ENCODE assay signal across 8 mouse cellular contexts in the genomic region with DNA sequence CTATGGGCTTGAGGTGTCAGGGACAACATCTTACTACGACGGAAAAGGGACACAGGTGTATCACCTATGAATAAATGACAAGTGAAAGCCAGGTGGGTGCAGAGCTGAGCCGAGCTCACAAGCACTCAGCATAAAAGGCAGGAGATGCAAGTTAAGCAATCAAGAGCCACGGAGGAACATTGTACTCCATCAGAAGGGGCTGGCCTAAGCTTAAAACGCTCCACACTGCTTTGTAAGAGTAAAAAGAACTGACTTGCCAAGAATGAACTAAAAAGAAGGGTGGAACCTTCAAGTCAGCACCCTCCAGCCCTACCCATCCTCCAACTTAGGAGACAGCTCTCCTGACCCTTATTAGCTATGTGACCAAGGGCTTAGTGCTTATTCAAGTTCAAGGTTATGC. TPM values are rescaled to one million over a fixed set of nuclear protein-coding genes. Genes with fewer than 3 reads are reported as not detected.
DNase-seq lines count a peak whose midpoint lies in the region; ATAC-seq and TF ChIP-seq lines count a peak whose summit lies in the region.

No protein-coding gene starts in this region.

- peaks cover 38% of the 10 kb centered on the region for H3K4me1 ChIP-seq in kidney, embryonic 14.5 days (ENCODE audit: control insufficient read depth, insufficient read depth, low read length)
- H3K4me1 ChIP-seq in embryonic facial prominence, embryonic 13.5 days = peaks cover 84% of the 10 kb centered on the region
- H3K4me1 ChIP-seq in intestine, embryonic 14.5 days (replicated peaks; ENCODE audit: control insufficient read depth, insufficient read depth, low read length) = peaks cover 78% of the 10 kb centered on the region
- H3K4me1 ChIP-seq in midbrain, postnatal 0 days (ENCODE audit: insufficient read depth, low read length) = peaks cover 17% of the 10 kb centered on the region

- peaks cover 24% of the 10 kb centered on the region; the same call in 1 of the 2 replicates for H3K36me3 ChIP-seq in kidney, embryonic 14.5 days (ENCODE audit: control insufficient read depth, insufficient read depth, low read length)
- H3K36me3 ChIP-seq in embryonic facial prominence, embryonic 13.5 days = peaks cover 58% of the 10 kb centered on the region
- peaks cover 50% of the 10 kb centered on the region for H3K36me3 ChIP-seq in intestine, embryonic 14.5 days (ENCODE audit: control insufficient read depth, insufficient read depth, low read length)
- no peaks in the 10 kb centered on the region for H3K36me3 ChIP-seq in midbrain, postnatal 0 days (ENCODE audit: insufficient read depth, low read length)

- no peaks in the 10 kb centered on the region for H3K27me3 ChIP-seq in kidney, embryonic 14.5 days (ENCODE audit: control insufficient read depth, insufficient read depth, low read length)
- H3K27me3 ChIP-seq in embryonic facial prominence, embryonic 13.5 days = no peaks in the 10 kb centered on the region
- H3K27me3 ChIP-seq in intestine, embryonic 14.5 days (replicated peaks; ENCODE audit: control insufficient read depth, insufficient read depth, low read length) = no peaks in the 10 kb centered on the region
- no peaks in the 10 kb centered on the region for H3K27me3 ChIP-seq in midbrain, postnatal 0 days (ENCODE audit: insufficient read depth, low read length)

- H3K9ac ChIP-seq in kidney, embryonic 14.5 days (ENCODE audit: low read depth, low read length) = 0 out of 2 replicates have a peak overlapping the region, but pooled peaks have one; percentile 12
- peak overlapping the region; percentile 51; the same call in 1 of the 2 replicates for H3K9ac ChIP-seq in embryonic facial prominence, embryonic 13.5 days
- peak overlapping the region; percentile 31 for H3K9ac ChIP-seq in intestine, embryonic 14.5 days (ENCODE audit: low read length)
- H3K9ac ChIP-seq in midbrain, postnatal 0 days (replicated peaks; ENCODE audit: low read length, poor library complexity, severe bottlenecking) = no peak overlapping the region

- H3K4me3 ChIP-seq in kidney, embryonic 14.5 days (ENCODE audit: low read length) = peak overlapping the region; percentile 13; the same call in 1 of the 2 replicates
- H3K4me3 ChIP-seq in embryonic facial prominence, embryonic 13.5 days = peak overlapping the region; percentile 12; the same call in 1 of the 2 replicates
- no peak overlapping the region; the same call in 1 of the 2 replicates for H3K4me3 ChIP-seq in intestine, embryonic 14.5 days (ENCODE audit: low read depth, low read length)
- no peak overlapping the region for H3K4me3 ChIP-seq in midbrain, postnatal 0 days (ENCODE audit: low read depth, low read length)

- H3K4me2 ChIP-seq in kidney, embryonic 14.5 days (replicated peaks; ENCODE audit: low read depth, low read length) = peak overlapping the region; percentile 31; the same call in 1 of the 2 replicates
- peak overlapping the region; percentile 53 for H3K4me2 ChIP-seq in embryonic facial prominence, embryonic 13.5 days
- H3K4me2 ChIP-seq in intestine, embryonic 14.5 days (ENCODE audit: low read length) = peak overlapping the region; percentile 45
- H3K4me2 ChIP-seq in midbrain, postnatal 0 days (ENCODE audit: low read depth, low read length, poor library complexity, severe bottlenecking) = peak overlapping the region; percentile 1; the same call in 1 of the 2 replicates

- peak overlapping the region; percentile 91 for H3K27ac ChIP-seq in kidney, embryonic 14.5 days (ENCODE audit: low read depth, low read length)
- H3K27ac ChIP-seq in embryonic facial prominence, embryonic 13.5 days = peak overlapping the region; percentile 97
- H3K27ac ChIP-seq in intestine, embryonic 14.5 days (ENCODE audit: low read depth) = peak overlapping the region; percentile 99
- peak overlapping the region; percentile 81 for H3K27ac ChIP-seq in midbrain, postnatal 0 days (ENCODE audit: low read depth, low read length)

- 56% methylated on average over 5 of the region's 5 CpGs for WGBS in kidney, embryonic 14.5 days
- 64% methylated on average over 5 of the region's 5 CpGs for whole genome bisulfite sequencing in embryonic facial prominence, embryonic 13.5 days
- WGBS in intestine, embryonic 14.5 days = 47% methylated on average over 5 of the region's 5 CpGs
- WGBS in midbrain, postnatal 0 days = 53% methylated on average over 5 of the region's 5 CpGs

- H3K9me3 ChIP-seq in kidney, embryonic 14.5 days (ENCODE audit: control insufficient read depth, low read length) = no peaks in the 10 kb centered on the region
- no peaks in the 10 kb centered on the region for H3K9me3 ChIP-seq in embryonic facial prominence, embryonic 13.5 days
- no peaks in the 10 kb centered on the region for H3K9me3 ChIP-seq in intestine, embryonic 14.5 days (ENCODE audit: control insufficient read depth, low read length)
- no peaks in the 10 kb centered on the region for H3K9me3 ChIP-seq in midbrain, postnatal 0 days (ENCODE audit: low read length)

- no peak; the same call in 1 of the 2 replicates for ATAC-seq in kidney, embryonic 14.5 days (ENCODE audit: low FRiP score, low TSS enrichment)
- ATAC-seq in embryonic facial prominence, embryonic 13.5 days (ENCODE audit: insufficient number of reproducible peaks, insufficient read depth, low FRiP score, low TSS enrichment, low read depth) = no peak
- ATAC-seq in intestine, embryonic 14.5 days (replicated peaks; ENCODE audit: low FRiP score, low TSS enrichment, low read depth) = no peak
- ATAC-seq in midbrain, postnatal 0 days (ENCODE audit: low FRiP score) = no peak

- DNase-seq in kidney, postnatal 10 days = no peak
- DNase-seq in intestine, embryonic 14.5 days (ENCODE audit: low spot score) = no peak
- DNase-seq in midbrain, postnatal 0 days (ENCODE audit: low spot score) = no peak
- no peak for DNase-seq in gastrocnemius, postnatal 4 days (ENCODE audit: low spot score in 2 of 2)
- DNase-seq in urinary bladder, postnatal 10 days (ENCODE audit: low spot score) = no peak
- DNase-seq in adrenal gland, adult (ENCODE audit: inconsistent age in 2 of 2, low spot score in 1 of 2) = no peak

- TF ChIP-seq CTCF in midbrain, postnatal 0 days (IDR thresholded peaks at IDR 0.05) = no peak

RNA-seq across cellular contexts. Expression of a gene that starts 10.7 kb away (rescaled TPM):
- 125 and 174 TPM in 2 replicates for polyA plus RNA-seq in kidney, embryonic 14.5 days (2014; fragmentation: Nextera tagmentation; extraction: Ambion mirVana)
- polyA plus RNA-seq in embryonic facial prominence, embryonic 13.5 days (2015; fragmentation: Nextera tagmentation; extraction: Ambion mirVana) = 246 and 262 TPM in 2 replicates
- polyA plus RNA-seq in intestine, embryonic 14.5 days (2014; fragmentation: Nextera tagmentation; extraction: Ambion mirVana) = 327 and 365 TPM in 2 replicates
- total RNA-seq in midbrain, postnatal 0 days (2014; rRNA removed) = 48.2 and 51.5 TPM in 2 replicates
- 37.6 and 39.3 TPM in 2 replicates for polyA plus RNA-seq in midbrain, postnatal 0 days (2015; fragmentation: Nextera tagmentation; extraction: Ambion mirVana)
- total RNA-seq in gastrocnemius, postnatal 4 days (2021) = 100 to 1,000 TPM; 466 to 474 TPM

RNA-seq across cellular contexts. Expression of a gene that starts 55.4 kb away (rescaled TPM):
- polyA plus RNA-seq in kidney, embryonic 14.5 days (2014; fragmentation: Nextera tagmentation; extraction: Ambion mirVana) = 3.5 and 3.6 TPM in 2 replicates
- polyA plus RNA-seq in embryonic facial prominence, embryonic 13.5 days (2015; fragmentation: Nextera tagmentation; extraction: Ambion mirVana) = 0.27 and 0.41 TPM in 2 replicates
- polyA plus RNA-seq in intestine, embryonic 14.5 days (2014; fragmentation: Nextera tagmentation; extraction: Ambion mirVana) = 3.0 and 3.1 TPM in 2 replicates
- total RNA-seq in midbrain, postnatal 0 days (2014; rRNA removed) = 0.33 and 2.2 TPM in 2 replicates
- polyA plus RNA-seq in midbrain, postnatal 0 days (2015; fragmentation: Nextera tagmentation; extraction: Ambion mirVana) = 0.39 and 0.52 TPM in 2 replicates
- 10 to 100 TPM; 13.2 to 17.9 TPM for total RNA-seq in gastrocnemius, postnatal 4 days (2021)

RNA-seq across cellular contexts. Expression of a gene that starts 59.8 kb away (rescaled TPM):
- 12.3 and 14.8 TPM in 2 replicates for polyA plus RNA-seq in kidney, embryonic 14.5 days (2014; fragmentation: Nextera tagmentation; extraction: Ambion mirVana)
- polyA plus RNA-seq in embryonic facial prominence, embryonic 13.5 days (2015; fragmentation: Nextera tagmentation; extraction: Ambion mirVana) = 19.8 and 20.2 TPM in 2 replicates
- 20.5 and 20.9 TPM in 2 replicates for polyA plus RNA-seq in intestine, embryonic 14.5 days (2014; fragmentation: Nextera tagmentation; extraction: Ambion mirVana)
- 19.2 and 20.9 TPM in 2 replicates for total RNA-seq in midbrain, postnatal 0 days (2014; rRNA removed)
- polyA plus RNA-seq in midbrain, postnatal 0 days (2015; fragmentation: Nextera tagmentation; extraction: Ambion mirVana) = 17.0 and 17.2 TPM in 2 replicates
- total RNA-seq in gastrocnemius, postnatal 4 days (2021) = 10 to 100 TPM; 44.4 to 51.3 TPM

Comparison
In these comparisons a context has a peak if more than half of its experiments do, and no peak if none do; other contexts are left out.
1. H3K4me2 ChIP-seq: peak in every context shown above with its lines; median percentile 53 in embryonic facial prominence, embryonic 13.5 days; 45 in intestine, embryonic 14.5 days; 31 in kidney, embryonic 14.5 days; 1 in midbrain, postnatal 0 days.
2. H3K4me3 ChIP-seq: peak in kidney, embryonic 14.5 days (single experiment) and embryonic facial prominence, embryonic 13.5 days (single experiment); none in intestine, embryonic 14.5 days (single experiment) and midbrain, postnatal 0 days (single experiment).
3. Peak in every context shown above with its lines, with median percentiles within 50 percentile points of each other: H3K27ac ChIP-seq.